Mouse (Mus musculus): Measurements from ENCODE around the gene Zbtb24.
"Not testable (repeated sequence)": the region's sequence is repeated elsewhere in the genome, so short reads cannot be mapped to it uniquely, and the experiment has no call there.

Gene Zbtb24

DNA sequence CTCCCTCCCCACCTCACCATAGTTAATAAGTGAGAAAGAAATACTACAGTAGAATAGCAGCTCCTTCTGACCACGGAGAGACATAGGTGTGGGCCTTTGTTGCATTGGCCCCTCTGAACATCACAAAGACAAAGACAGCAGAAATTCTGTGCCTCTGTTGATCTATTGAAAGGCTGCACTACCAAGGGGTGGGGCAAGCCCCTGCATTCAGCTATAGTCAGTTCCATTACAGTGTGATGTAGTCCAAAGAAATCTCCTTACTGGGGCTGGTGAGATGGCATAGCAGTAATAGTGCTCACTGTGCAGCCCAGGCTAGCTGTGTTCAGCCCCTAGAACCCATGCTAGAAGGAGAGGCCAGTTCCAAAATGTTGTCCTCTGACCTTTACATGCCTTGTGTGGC, 54.8 kb downstream of the Zbtb24 start:
- DNase-seq (ENCODE audit: low spot score): no peak

GRCm38 (mm10) chr10:41505446-41505845, 55.3 kb downstream of the Zbtb24 start:
- DNase-seq (ENCODE audit: low spot score): not testable (repeated sequence)

- DNase-seq (ENCODE audit: low spot score): no peak
Measured at GRCm38 (mm10) chr10:41509160-41509559, 59.0 kb downstream of the Zbtb24 start.

GRCm38 (mm10) chr10:41514301-41514700, 64.1 kb downstream of the Zbtb24 start:
- DNase-seq (ENCODE audit: low spot score): no peak

DNA sequence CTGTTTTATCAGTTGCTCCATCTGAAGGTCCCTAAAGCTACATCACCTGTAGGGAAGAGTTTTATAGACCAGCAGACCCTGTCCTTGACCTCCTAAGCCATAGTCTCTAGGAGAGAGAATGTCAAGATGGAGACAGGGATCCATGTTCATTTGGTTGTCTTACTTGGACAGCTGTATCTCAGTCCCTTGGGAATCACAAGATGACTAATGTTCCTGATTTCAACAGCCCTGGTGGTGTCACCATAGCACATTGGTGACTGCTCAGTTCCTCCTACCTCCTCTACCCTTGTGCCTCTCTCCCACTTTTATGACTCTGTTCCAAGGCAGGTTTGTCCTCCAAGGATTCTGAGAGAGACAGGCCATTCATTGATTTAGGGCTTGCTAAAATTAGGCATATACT, 64.7 kb downstream of the Zbtb24 start:
- no peak for DNase-seq (ENCODE audit: low spot score)

Measured in c-Kit-positive CD71-positive TER-119-positive erythroid progenitor cells, embryonic 14.5 days (primary cell).